In genomic region chr7:62230713-62231112, GRCm38 (mm10) we compare ENCODE assay signal across 11 mouse cellular contexts.
DNase-seq lines count a peak whose midpoint lies in the region; ATAC-seq lines count a peak whose summit lies in the region.
"Had no signal": no experiment of that assay in that cellular context is flagged by ENCODE, and none has a peak within 500 bp of the region (broad histone marks: within the 10 kb centered on the region; RNA-seq: fewer than 3 reads in every experiment).

No protein-coding gene starts in this region.

- peak overlapping the region; percentile 43 for H3K4me2 ChIP-seq in heart, embryonic 16.5 days (ENCODE audit: low read depth, low read length)
- H3K4me2 ChIP-seq in hindbrain, embryonic 14.5 days (replicated peaks) = peak overlapping the region; percentile 24
- peak overlapping the region; percentile 39 for H3K4me2 ChIP-seq in midbrain, embryonic 14.5 days (ENCODE audit: low read length)

- peak overlapping the region; percentile 32; the same call in 1 of the 2 replicates for H3K4me3 ChIP-seq in heart, embryonic 16.5 days (ENCODE audit: low read length)
- H3K4me3 ChIP-seq in embryonic facial prominence, embryonic 10.5 days = peak overlapping the region; percentile 35; the same call in 1 of the 2 replicates
- H3K4me3 ChIP-seq in hindbrain, embryonic 14.5 days (replicated peaks; ENCODE audit: low read length) = no peak overlapping the region
- no peak overlapping the region for H3K4me3 ChIP-seq in midbrain, embryonic 14.5 days (replicated peaks; ENCODE audit: low read depth, low read length)
- H3K4me3 ChIP-seq: myocyte had no signal

- no peaks in the 10 kb centered on the region for H3K27me3 ChIP-seq in heart, embryonic 16.5 days (ENCODE audit: control insufficient read depth, insufficient read depth, low read length)
- no peaks in the 10 kb centered on the region for H3K27me3 ChIP-seq in embryonic facial prominence, embryonic 10.5 days (replicated peaks; ENCODE audit: low read depth, poor library complexity, severe bottlenecking)
- H3K27me3 ChIP-seq in hindbrain, embryonic 14.5 days (ENCODE audit: control insufficient read depth, insufficient read depth, low read length) = no peaks in the 10 kb centered on the region
- H3K27me3 ChIP-seq in midbrain, embryonic 14.5 days (ENCODE audit: control insufficient read depth, insufficient read depth, low read length) = no peaks in the 10 kb centered on the region

- H3K9ac ChIP-seq in heart, embryonic 16.5 days (ENCODE audit: low read length) = 0 out of 2 replicates have a peak overlapping the region, but pooled peaks have one; percentile 8
- H3K9ac ChIP-seq in hindbrain, embryonic 14.5 days = 0 out of 2 replicates have a peak overlapping the region, but pooled peaks have one; percentile 5
- H3K9ac ChIP-seq in midbrain, embryonic 14.5 days (replicated peaks; ENCODE audit: low read length) = no peak overlapping the region

- WGBS in heart, embryonic 16.5 days = 21% methylated on average over 2 of the region's 2 CpGs
- WGBS in embryonic facial prominence, embryonic 10.5 days = 17% methylated on average over 2 of the region's 2 CpGs
- 5% methylated on average over 2 of the region's 2 CpGs for WGBS in hindbrain, embryonic 14.5 days
- 12% methylated on average over 2 of the region's 2 CpGs for WGBS in midbrain, embryonic 14.5 days

- no peaks in the 10 kb centered on the region for H3K9me3 ChIP-seq in heart, embryonic 16.5 days (replicated peaks; ENCODE audit: control insufficient read depth, low read length)
- H3K9me3 ChIP-seq in embryonic facial prominence, embryonic 10.5 days = peaks cover 13% of the 10 kb centered on the region
- no peaks in the 10 kb centered on the region for H3K9me3 ChIP-seq in hindbrain, embryonic 14.5 days (ENCODE audit: control insufficient read depth, low read length)
- H3K9me3 ChIP-seq in midbrain, embryonic 14.5 days (ENCODE audit: control insufficient read depth, low read length) = no peaks in the 10 kb centered on the region

- H3K27ac ChIP-seq in heart, embryonic 16.5 days (ENCODE audit: low read length) = no peak overlapping the region
- H3K27ac ChIP-seq in embryonic facial prominence, embryonic 10.5 days (replicated peaks) = peak overlapping the region; percentile 78
- no peak overlapping the region for H3K27ac ChIP-seq in hindbrain, embryonic 14.5 days
- peak overlapping the region; percentile 22; the same call in 1 of the 2 replicates for H3K27ac ChIP-seq in midbrain, embryonic 14.5 days (replicated peaks; ENCODE audit: low read depth, low read length)

- H3K4me1 ChIP-seq in heart, embryonic 16.5 days (ENCODE audit: control insufficient read depth, insufficient read depth, low read length) = no peaks in the 10 kb centered on the region
- H3K4me1 ChIP-seq in embryonic facial prominence, embryonic 10.5 days = peaks cover 19% of the 10 kb centered on the region
- no peaks in the 10 kb centered on the region; the same call in 1 of the 2 replicates for H3K4me1 ChIP-seq in hindbrain, embryonic 14.5 days (replicated peaks; ENCODE audit: control insufficient read depth, insufficient read depth, low read length)
- peaks cover 6% of the 10 kb centered on the region; the same call in 1 of the 2 replicates for H3K4me1 ChIP-seq in midbrain, embryonic 14.5 days (ENCODE audit: control insufficient read depth, insufficient read depth, low read length)

- intact Hi-C loops in heart, postnatal 25 days (cut with DNase I) = no loop called here

- no peak for ATAC-seq in heart, embryonic 16.5 days (replicated peaks; ENCODE audit: extremely low read depth, insufficient read depth, low FRiP score)
- peak; percentile 26; the same call in 1 of the 2 replicates for ATAC-seq in hindbrain, embryonic 14.5 days (ENCODE audit: low FRiP score)
- peak; percentile 35; the same call in 1 of the 2 replicates for ATAC-seq in midbrain, embryonic 14.5 days (ENCODE audit: low FRiP score, low TSS enrichment)
- no peak for ATAC-seq in megakaryocyte progenitor cell, adult 5-6 weeks (replicated peaks; ENCODE audit: poor library complexity)

- H3K36me3 ChIP-seq in heart, embryonic 16.5 days (ENCODE audit: control insufficient read depth, insufficient read depth) = no peaks in the 10 kb centered on the region
- H3K36me3 ChIP-seq in embryonic facial prominence, embryonic 10.5 days (replicated peaks) = no peaks in the 10 kb centered on the region
- H3K36me3 ChIP-seq in hindbrain, embryonic 14.5 days (replicated peaks; ENCODE audit: control insufficient read depth, insufficient read depth) = no peaks in the 10 kb centered on the region
- H3K36me3 ChIP-seq in midbrain, embryonic 14.5 days (ENCODE audit: control insufficient read depth, insufficient read depth, low read length) = no peaks in the 10 kb centered on the region

- DNase-seq in heart, postnatal 25 days (ENCODE audit: low spot score) = no peak
- DNase-seq in embryonic facial prominence, embryonic 10.5 days (ENCODE audit: low spot score) = no peak
- no peak for DNase-seq in hindbrain, embryonic 14.5 days (ENCODE audit: low spot score)
- DNase-seq in midbrain, embryonic 14.5 days = no peak
- DNase-seq in urinary bladder, postnatal 4 days (ENCODE audit: low spot score in 2 of 2) = no peak
- DNase-seq in layer of hippocampus, postnatal 25 days (ENCODE audit: extremely low spot score in 1 of 2, low spot score in 1 of 2) = no peak
- DNase-seq: adrenal gland, adult 8-10 months; gastrocnemius, postnatal 36 days had no signal

Comparison
In these comparisons a context has a peak if more than half of its experiments do, and no peak if none do; other contexts are left out.
1. ATAC-seq: peak in hindbrain, embryonic 14.5 days (single experiment) and midbrain, embryonic 14.5 days (single experiment); none in heart, embryonic 16.5 days (single experiment) and megakaryocyte progenitor cell, adult 5-6 weeks (single experiment).
2. H3K27ac ChIP-seq: peak in embryonic facial prominence, embryonic 10.5 days (single experiment) and midbrain, embryonic 14.5 days (single experiment); none in heart, embryonic 16.5 days (single experiment) and hindbrain, embryonic 14.5 days (single experiment).
3. H3K4me3 ChIP-seq: peak in heart, embryonic 16.5 days (single experiment) and embryonic facial prominence, embryonic 10.5 days (single experiment); none in hindbrain, embryonic 14.5 days (single experiment) and midbrain, embryonic 14.5 days (single experiment).
4. Peak in every context shown above with its lines, with median percentiles within 50 percentile points of each other: H3K4me2 ChIP-seq.